Mouse (Mus musculus): ENCODE results near the gene Gm9817. TPM values are rescaled to one million over a fixed set of nuclear protein-coding genes. Genes with fewer than 3 reads are reported as not detected.

Gene Gm9817
- total RNA-seq, 2 experiments from 2014 or later, result not detected

- H3K4me3 ChIP-seq, result no peak overlapping the region
- no peak overlapping the region for H3K27ac ChIP-seq
- no peak for TF ChIP-seq CTCF (IDR thresholded peaks at IDR 0.05)
- no peak for DNase-seq (ENCODE audit: extremely low spot score in 1 of 2, low spot score in 2 of 2)
- intact Hi-C loops (cut with DNase I), result no loop called here
Measured at GRCm38 (mm10) chr13:45092816-45093215, 14.3 kb downstream of the Gm9817 start.

GRCm38 (mm10) chr13:45095028-45095427 lies 16.5 kb downstream of the Gm9817 start:
- no peak for DNase-seq (ENCODE audit: extremely low spot score in 1 of 2, low spot score in 2 of 2)
- intact Hi-C loops (cut with DNase I), result no loop called here
- Histone ChIP-seq H3K27ac (no peak overlapping the region), H3K4me3 (no peak overlapping the region)
- TF ChIP-seq CTCF (IDR thresholded peaks at IDR 0.05), result no peak

- Histone ChIP-seq H3K4me3 (no peak overlapping the region), H3K27ac (0 out of 2 replicates have a peak overlapping the region, but pooled peaks have one; percentile 17)
- DNase-seq (ENCODE audit: extremely low spot score in 1 of 2, low spot score in 2 of 2), result no peak
- intact Hi-C loops (cut with DNase I), result no loop called here
- TF ChIP-seq CTCF (IDR thresholded peaks at IDR 0.05), result no peak
Measured at GRCm38 (mm10) chr13:45099582-45100229, 21.2 kb downstream of the Gm9817 start.

- no peak overlapping the region for H3K27ac ChIP-seq
- no peak for DNase-seq (ENCODE audit: extremely low spot score in 1 of 2, low spot score in 2 of 2)
- no peak overlapping the region for H3K4me3 ChIP-seq
- intact Hi-C loops (cut with DNase I), result no loop called here
- no peak for TF ChIP-seq CTCF (IDR thresholded peaks at IDR 0.05)
Measured at GRCm38 (mm10) chr13:45106480-45106879, 28.0 kb downstream of the Gm9817 start.

- intact Hi-C loops (cut with DNase I), result no loop called here
- H3K27ac ChIP-seq, result peak overlapping the region; percentile 24; the same call in 1 of the 2 replicates
- no peak for DNase-seq (ENCODE audit: extremely low spot score in 1 of 2, low spot score in 2 of 2)
- H3K4me3 ChIP-seq, result no peak overlapping the region
- no peak for TF ChIP-seq CTCF (IDR thresholded peaks at IDR 0.05)
Measured at GRCm38 (mm10) chr13:45108851-45109390, 30.4 kb downstream of the Gm9817 start.

GRCm38 (mm10) chr13:45118375-45118774 lies 39.9 kb downstream of the Gm9817 start:
- Histone ChIP-seq H3K27ac (no peak overlapping the region), H3K4me3 (no peak overlapping the region)
- DNase-seq (ENCODE audit: extremely low spot score in 1 of 2, low spot score in 2 of 2), result no peak
- TF ChIP-seq CTCF (IDR thresholded peaks at IDR 0.05), result no peak
- intact Hi-C loops (cut with DNase I), result no loop called here

- intact Hi-C loops (cut with DNase I), result no loop called here
- Histone ChIP-seq H3K27ac (no peak overlapping the region), H3K4me3 (no peak overlapping the region)
- DNase-seq (ENCODE audit: extremely low spot score in 1 of 2, low spot score in 2 of 2), result no peak
- no peak for TF ChIP-seq CTCF (IDR thresholded peaks at IDR 0.05)
Measured at GRCm38 (mm10) chr13:45118822-45119221, 40.3 kb downstream of the Gm9817 start.

Other genes with a start within 250 kb of the Gm9817 start
- 10 to 100 TPM; 90.1 to 93.8 TPM for gene Dtnbp1, start 76.5 kb upstream of the Gm9817 start, total RNA-seq (2021)

Data from left cerebral cortex, adult 2 months (tissue).